Mouse (Mus musculus) neural tube, embryonic 15.5 days (tissue): ENCODE measurements at regions not wholly inside any gene's neighbourhood (a gene's known extent, or its start where the extent isn't known, plus 50 kb on each side); places are given as distances from the start of the nearest gene placed in this dataset.
A peak's percentile ranks its signal among the peaks of the same experiment; 100 is the strongest.

Experiments used
- ATAC-seq: fragments of 200-750 bp; cut with Nextera tagmentation; 2 replicates; pipeline ENCODE4 v1.8.0; 2017; ENCODE audit warnings: mild to moderate bottlenecking, moderate TSS enrichment, moderate library complexity; ENCODE audit not compliant: low FRiP score
- H3K27ac ChIP-seq: fragments of 300-500 bp; sonication (generic); replicated peaks from 2 replicates; pipeline ENCODE4 v1.5.1; 2015; ENCODE audit warnings: mild to moderate bottlenecking, inconsistent platforms
- H3K27me3 ChIP-seq: fragments of 300-500 bp; sonication (generic); replicated peaks from 2 replicates; pipeline ENCODE4 v1.6.1; 2015; ENCODE audit warnings: inconsistent platforms
- H3K36me3 ChIP-seq: fragments of 300-500 bp; sonication (generic); 2 replicates; pipeline ENCODE4 v1.6.1; 2015; ENCODE audit warnings: inconsistent platforms
- H3K4me1 ChIP-seq: fragments of 300-500 bp; sonication (generic); 2 replicates; pipeline ENCODE4 v1.6.1; 2015; ENCODE audit warnings: inconsistent platforms
- H3K4me2 ChIP-seq: fragments of 300-500 bp; sonication (generic); 2 replicates; pipeline ENCODE4 v1.6.1; 2015; ENCODE audit warnings: inconsistent platforms, mild to moderate bottlenecking, moderate library complexity
- H3K4me3 ChIP-seq: fragments of 300-500 bp; sonication (generic); replicated peaks from 2 replicates; pipeline ENCODE4 v1.5.1; 2015; ENCODE audit warnings: mild to moderate bottlenecking, inconsistent platforms
- H3K9ac ChIP-seq: fragments of 300-500 bp; sonication (generic); replicated peaks from 2 replicates; pipeline ENCODE4 v1.6.1; 2015; ENCODE audit warnings: mild to moderate bottlenecking, inconsistent platforms
- H3K9me3 ChIP-seq: fragments of 300-500 bp; sonication (generic); replicated peaks from 2 replicates; pipeline ENCODE4 v1.6.1; 2016; ENCODE audit warnings: inconsistent platforms
- WGBS: fragments of 180-500 bp; shearing (Covaris S2); methylation state at CpG from one replicate; pipeline ENCODE4 v1.1.7; 2015; ENCODE audit warnings: mixed read lengths; 5-methylcytosine and 5-hydroxymethylcytosine counted together

DNA sequence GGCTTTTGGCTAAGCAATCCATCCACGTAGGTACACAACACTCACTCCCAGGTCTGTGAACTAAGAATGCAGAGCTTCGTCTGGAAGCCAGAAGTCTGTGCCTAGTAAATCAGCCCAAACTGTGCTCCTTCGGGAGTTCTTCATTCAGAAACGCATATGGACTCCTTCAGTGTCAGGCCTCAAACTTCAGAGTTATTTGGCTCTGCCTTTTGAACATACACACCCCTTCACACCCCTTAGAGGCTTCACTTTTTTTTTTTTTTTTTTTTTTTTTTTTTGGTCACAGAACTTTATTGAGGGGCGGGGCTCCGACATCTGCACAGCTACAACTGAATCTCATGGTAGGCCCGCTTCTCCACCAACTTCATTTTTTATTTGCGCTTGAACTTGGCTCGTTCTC lies 120.1 kb upstream of the Gm37988 start:
- H3K27ac ChIP-seq: no peak overlapping the region
- no peaks in the 10 kb centered on the region for H3K4me1 ChIP-seq
- H3K27me3 ChIP-seq: no peaks in the 10 kb centered on the region
- H3K4me2 ChIP-seq: no peak overlapping the region
- H3K4me3 ChIP-seq: no peak overlapping the region
- ATAC-seq: no peak
- no peaks in the 10 kb centered on the region for H3K9me3 ChIP-seq
- no peaks in the 10 kb centered on the region for H3K36me3 ChIP-seq
- WGBS: 91% methylated on average over 9 of the region's 9 CpGs
- no peak overlapping the region for H3K9ac ChIP-seq

DNA sequence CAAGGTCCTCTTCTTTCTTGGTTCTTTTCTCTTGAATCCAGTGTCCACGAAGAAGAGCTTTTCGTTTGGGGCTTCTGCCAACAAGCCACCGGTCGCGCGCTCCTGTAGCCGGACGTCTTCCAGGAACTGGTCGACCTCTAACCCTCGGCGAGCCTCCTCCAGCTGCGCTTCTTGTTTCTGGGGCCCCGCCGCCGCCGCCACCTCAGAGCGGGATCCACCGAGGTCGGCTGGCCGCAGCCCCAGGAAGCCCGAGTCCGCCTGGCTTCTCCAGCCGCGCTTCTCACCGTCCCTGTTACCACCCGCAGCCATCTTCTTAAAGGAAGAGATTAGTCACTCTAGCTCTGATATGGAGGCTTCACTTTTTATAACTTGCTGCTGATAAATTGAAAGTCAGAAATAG lies 118.6 kb upstream of the Gm37988 start:
- ATAC-seq: no peak
- 33% methylated on average over 26 of the region's 26 CpGs for WGBS
- Histone ChIP-seq H3K27ac (no peak overlapping the region), H3K27me3 (no peaks in the 10 kb centered on the region), H3K4me2 (peak overlapping the region; percentile 44), H3K9ac (no peak overlapping the region), H3K4me1 (no peaks in the 10 kb centered on the region), H3K4me3 (peak overlapping the region; percentile 19; the same call in 1 of the 2 replicates), H3K36me3 (no peaks in the 10 kb centered on the region), H3K9me3 (no peaks in the 10 kb centered on the region)

DNA sequence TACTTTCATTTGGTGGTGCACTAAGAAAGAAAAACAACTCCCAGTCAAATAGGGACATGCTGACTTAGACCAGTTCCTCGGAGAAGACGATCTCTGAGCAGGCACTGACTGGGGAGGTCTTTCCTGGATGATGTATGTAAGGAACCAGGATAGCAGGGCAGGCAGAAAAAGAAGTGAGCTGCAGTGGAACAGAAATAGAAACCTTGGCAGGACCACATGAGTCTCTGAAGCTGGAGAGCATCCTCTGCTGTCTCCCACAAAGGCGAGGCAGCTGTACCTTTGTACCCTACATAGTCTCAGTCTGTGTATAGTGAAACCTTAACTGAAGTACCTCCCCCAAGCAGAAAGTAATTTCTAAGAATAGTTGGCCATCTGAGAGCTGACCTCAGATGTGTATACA lies 104.4 kb upstream of the Gm37988 start:
- Histone ChIP-seq H3K36me3 (no peaks in the 10 kb centered on the region), H3K27ac (no peak overlapping the region), H3K4me3 (no peak overlapping the region), H3K4me2 (no peak overlapping the region), H3K9ac (no peak overlapping the region), H3K4me1 (no peaks in the 10 kb centered on the region), H3K9me3 (no peaks in the 10 kb centered on the region), H3K27me3 (no peaks in the 10 kb centered on the region)
- no peak for ATAC-seq
- 84% methylated on average over 3 of the region's 3 CpGs for WGBS

DNA sequence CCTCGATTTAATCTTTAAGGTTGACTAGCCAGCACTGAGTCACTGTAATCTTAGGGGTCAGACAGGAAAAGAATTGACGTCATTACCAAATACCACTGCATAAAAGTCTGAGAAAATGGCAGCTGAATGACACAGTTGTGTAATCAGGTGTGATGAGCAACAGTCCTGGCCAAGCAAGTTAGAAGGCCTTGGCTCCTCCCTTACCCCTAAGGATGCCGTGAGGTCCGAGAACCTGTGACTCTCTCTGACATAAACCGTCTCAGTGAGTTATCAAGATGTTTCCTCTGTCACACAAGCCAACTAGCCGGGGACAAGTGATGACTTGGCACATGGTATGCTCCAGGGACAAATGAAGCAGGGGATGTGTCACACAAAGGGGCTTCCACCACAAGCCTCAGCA lies 101.5 kb upstream of the Gm37988 start:
- Histone ChIP-seq H3K9ac (no peak overlapping the region), H3K4me3 (no peak overlapping the region), H3K27ac (no peak overlapping the region), H3K27me3 (no peaks in the 10 kb centered on the region), H3K4me2 (no peak overlapping the region), H3K9me3 (no peaks in the 10 kb centered on the region), H3K4me1 (no peaks in the 10 kb centered on the region), H3K36me3 (no peaks in the 10 kb centered on the region)
- 85% methylated on average over 6 of the region's 6 CpGs for WGBS
- ATAC-seq: no peak

DNA sequence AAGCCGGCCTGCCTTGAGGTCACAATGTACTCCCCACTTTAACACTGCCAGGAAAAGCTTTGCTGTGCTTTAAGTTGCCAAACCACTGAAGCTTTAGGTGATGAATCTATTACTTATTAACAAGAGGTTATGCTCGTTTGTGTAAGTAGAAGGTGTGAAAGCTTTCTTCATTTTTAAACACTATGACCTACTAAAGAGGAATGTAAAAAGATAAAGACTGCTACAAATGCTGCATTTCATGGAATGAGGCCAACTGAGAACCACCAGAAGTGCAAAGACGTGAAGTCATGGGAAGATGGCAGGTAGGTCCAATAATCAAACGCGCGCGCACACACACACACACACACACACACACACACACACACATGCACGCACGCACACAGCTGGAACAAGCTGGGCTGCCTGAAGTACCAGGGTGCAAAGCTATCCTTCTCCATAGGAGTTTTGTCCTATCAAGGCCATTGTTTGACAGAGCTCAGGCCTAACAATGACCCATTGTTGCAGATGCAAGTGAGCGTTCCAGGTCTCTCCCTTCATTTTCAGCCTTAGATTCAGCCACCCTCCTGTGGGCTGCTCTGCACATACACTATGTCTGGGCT lies 85.3 kb upstream of the Gm37988 start:
- H3K4me1 ChIP-seq: no peaks in the 10 kb centered on the region

More for the DNA sequence above, 85.3 kb upstream of the Gm37988 start:
- ATAC-seq: no peak
- Histone ChIP-seq H3K36me3 (no peaks in the 10 kb centered on the region), H3K27me3 (no peaks in the 10 kb centered on the region), H3K9me3 (no peaks in the 10 kb centered on the region), H3K27ac (no peak overlapping the region), H3K9ac (no peak overlapping the region), H3K4me3 (no peak overlapping the region), H3K4me2 (no peak overlapping the region)
- WGBS: 88% methylated on average over 10 of the region's 10 CpGs
